Comparison of ENCODE assay signal across 9 mouse cellular contexts in the genomic region with DNA sequence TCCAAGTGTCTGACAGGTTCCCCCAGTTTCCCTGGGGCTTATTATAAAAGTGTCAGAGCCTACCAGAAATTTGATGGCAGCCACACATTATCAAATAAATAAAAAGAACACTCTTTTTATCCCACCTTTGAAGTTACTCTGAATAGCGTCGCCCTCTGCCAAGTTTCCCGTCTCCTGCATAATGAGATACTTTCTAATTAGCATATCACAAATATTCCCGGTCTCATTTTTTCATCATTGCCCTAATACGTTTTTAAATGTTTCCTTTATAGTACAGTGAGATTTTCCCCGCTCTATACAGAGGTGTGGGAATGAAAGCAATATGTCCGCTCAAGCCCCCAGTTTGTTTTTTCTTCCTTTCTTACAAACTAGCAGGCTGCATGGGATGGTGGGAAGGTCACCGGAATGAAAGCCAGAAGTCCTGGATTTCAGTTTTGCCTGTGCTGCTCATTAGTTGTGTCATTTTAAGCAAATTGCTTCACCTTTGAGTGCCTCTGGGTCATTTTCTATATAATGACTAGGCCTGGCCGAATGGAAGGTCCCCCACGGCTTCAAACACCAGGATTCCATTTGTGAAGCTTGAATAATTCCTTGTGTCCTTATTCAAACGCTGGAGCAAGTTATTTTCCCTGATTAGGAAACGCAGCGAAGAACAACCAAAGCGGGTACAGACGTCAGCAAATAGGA.
DNase-seq lines count a peak whose midpoint lies in the region; ATAC-seq and TF ChIP-seq lines count a peak whose summit lies in the region.
"Had no signal": no experiment of that assay in that cellular context is flagged by ENCODE, and none has a peak within 500 bp of the region (broad histone marks: within the 10 kb centered on the region; RNA-seq: fewer than 3 reads in every experiment).

No protein-coding gene starts in this region.

- H3K27ac ChIP-seq in heart, embryonic 14.5 days (replicated peaks in 1 of 2; ENCODE audit: control insufficient read depth in 1 of 2, insufficient read depth in 1 of 2, low read depth in 2 of 2, low read length in 2 of 2) = peak overlapping the region; percentile 50 to 60; a peak in 2 of 4 replicates
- H3K27ac ChIP-seq in cortical plate, adult 2 months (ENCODE audit: insufficient read depth, low read length) = 0 out of 2 replicates have a peak overlapping the region, but pooled peaks have one; percentile 19
- H3K27ac ChIP-seq in forebrain, embryonic 14.5 days (ENCODE audit: low read depth, low read length) = peak overlapping the region; percentile 80
- H3K27ac ChIP-seq in midbrain, embryonic 12.5 days (replicated peaks) = peak overlapping the region; percentile 76

- WGBS in heart, embryonic 14.5 days = 63% methylated on average over 15 of the region's 15 CpGs
- WGBS in forebrain, embryonic 14.5 days = 1% methylated on average over 15 of the region's 15 CpGs
- 6% methylated on average over 15 of the region's 15 CpGs for WGBS in midbrain, embryonic 12.5 days

- no peak for ATAC-seq in heart, embryonic 14.5 days (ENCODE audit: insufficient number of reproducible peaks, insufficient read depth, low FRiP score, low read depth)
- ATAC-seq in forebrain, embryonic 14.5 days = peak; percentile 74
- ATAC-seq in midbrain, embryonic 12.5 days (ENCODE audit: low FRiP score, low read depth) = peak; percentile 24; the same call in 1 of the 2 replicates

- no peak for TF ChIP-seq CTCF in cortical plate, adult 2 months (IDR thresholded peaks at IDR 0.05; ENCODE audit: extremely low read depth, insufficient read depth, low read length)

- H3K9ac ChIP-seq in heart, embryonic 14.5 days (ENCODE audit: low read length) = no peak overlapping the region
- peak overlapping the region; percentile 50; the same call in 1 of the 2 replicates for H3K9ac ChIP-seq in forebrain, embryonic 14.5 days (ENCODE audit: low read length)
- H3K9ac ChIP-seq in midbrain, embryonic 12.5 days (replicated peaks) = 0 out of 2 replicates have a peak overlapping the region, but pooled peaks have one; percentile 5

- intact Hi-C loops in heart, postnatal 14 days (cut with DNase I) = no loop called here

- peaks cover 9 to 19% of the 10 kb centered on the region in 2 experiments; a peak in 3 of 4 replicates for H3K4me1 ChIP-seq in heart, embryonic 14.5 days (ENCODE audit: control insufficient read depth in 2 of 2, insufficient read depth in 2 of 2, low read length in 2 of 2)
- H3K4me1 ChIP-seq in cortical plate, adult 2 months (ENCODE audit: control insufficient read depth, insufficient read depth, low read length) = peaks cover 3% of the 10 kb centered on the region; the same call in 1 of the 2 replicates
- peaks cover 19% of the 10 kb centered on the region for H3K4me1 ChIP-seq in forebrain, embryonic 14.5 days (ENCODE audit: control insufficient read depth, insufficient read depth, low read length)
- H3K4me1 ChIP-seq in midbrain, embryonic 12.5 days = peaks cover 48% of the 10 kb centered on the region
- H3K4me1 ChIP-seq: megakaryocyte, embryonic 14.5 days had no signal

- H3K9me3 ChIP-seq in heart, embryonic 14.5 days (ENCODE audit: control insufficient read depth, low read length) = no peaks in the 10 kb centered on the region
- H3K9me3 ChIP-seq in forebrain, embryonic 14.5 days (replicated peaks; ENCODE audit: control insufficient read depth, low read length) = no peaks in the 10 kb centered on the region
- H3K9me3 ChIP-seq in midbrain, embryonic 12.5 days = no peaks in the 10 kb centered on the region

- peaks cover 7% of the 10 kb centered on the region for H3K27me3 ChIP-seq in heart, embryonic 14.5 days (ENCODE audit: control insufficient read depth, insufficient read depth, low read length)
- H3K27me3 ChIP-seq in forebrain, embryonic 14.5 days (replicated peaks; ENCODE audit: control insufficient read depth, insufficient read depth, low read length) = no peaks in the 10 kb centered on the region
- H3K27me3 ChIP-seq in midbrain, embryonic 12.5 days = no peaks in the 10 kb centered on the region; the same call in 1 of the 2 replicates
- H3K27me3 ChIP-seq: megakaryocyte, embryonic 14.5 days had no signal

- no peak overlapping the region for H3K4me3 ChIP-seq in heart, embryonic 14.5 days (ENCODE audit: control insufficient read depth in 1 of 2, insufficient read depth in 1 of 2, low read depth in 1 of 2, low read length in 2 of 2)
- H3K4me3 ChIP-seq in cortical plate, adult 2 months (ENCODE audit: insufficient read depth, low read length) = peak overlapping the region; percentile 11; the same call in 1 of the 2 replicates
- peak overlapping the region; percentile 17 for H3K4me3 ChIP-seq in forebrain, embryonic 14.5 days (ENCODE audit: low read depth, low read length)
- no peak overlapping the region; the same call in 1 of the 2 replicates for H3K4me3 ChIP-seq in midbrain, embryonic 12.5 days
- H3K4me3 ChIP-seq: megakaryocyte, embryonic 14.5 days had no signal

- peak overlapping the region; percentile 30; the same call in 1 of the 2 replicates for H3K4me2 ChIP-seq in heart, embryonic 14.5 days (ENCODE audit: low read length)
- peak overlapping the region; percentile 49 for H3K4me2 ChIP-seq in forebrain, embryonic 14.5 days (ENCODE audit: low read length)
- peak overlapping the region; percentile 35 for H3K4me2 ChIP-seq in midbrain, embryonic 12.5 days (replicated peaks)

- H3K36me3 ChIP-seq in heart, embryonic 14.5 days (ENCODE audit: control insufficient read depth, insufficient read depth, low read length) = no peaks in the 10 kb centered on the region
- no peaks in the 10 kb centered on the region for H3K36me3 ChIP-seq in forebrain, embryonic 14.5 days (ENCODE audit: control insufficient read depth, insufficient read depth, low read length)
- no peaks in the 10 kb centered on the region for H3K36me3 ChIP-seq in midbrain, embryonic 12.5 days

- no peak for DNase-seq in heart, postnatal 14 days
- peak; percentile 84 for DNase-seq in forebrain, embryonic 14.5 days (ENCODE audit: low spot score)
- DNase-seq in urinary bladder, postnatal 36 days (ENCODE audit: low spot score in 2 of 2) = no peak
- DNase-seq in adrenal gland, postnatal 36 days = no peak
- no peak for DNase-seq in adrenal gland, postnatal 25 days

- TF ChIP-seq POLR2A in cortical plate, adult 2 months (IDR thresholded peaks at IDR 0.05; ENCODE audit: extremely low read depth, insufficient read depth, low read length) = no peak

Comparison
In these comparisons a context has a peak if more than half of its experiments do, and no peak if none do; other contexts are left out.
1. H3K27ac ChIP-seq: peak in every context shown above with its lines; median percentile 80 in forebrain, embryonic 14.5 days; 76 in midbrain, embryonic 12.5 days; 55 in heart, embryonic 14.5 days; 19 in cortical plate, adult 2 months.
2. H3K4me3 ChIP-seq: peak in cortical plate, adult 2 months (single experiment) and forebrain, embryonic 14.5 days (single experiment); none in heart, embryonic 14.5 days (0 of 2) and midbrain, embryonic 12.5 days (single experiment).
3. Peak in every context shown above with its lines, with median percentiles within 50 percentile points of each other: H3K4me2 ChIP-seq.